Mouse (Mus musculus) testis, adult 2 months (tissue): ENCODE measurements around the gene Wdr60.

Experiments used
- CTCF ChIP-seq: fragments of 200-500 bp; IDR thresholded peaks from 2 replicates; pipeline ENCODE4 v1.5.1; 2012; ENCODE audit warnings: low read depth, mild to moderate bottlenecking, inconsistent platforms, low read length, moderate library complexity; ENCODE audit not compliant: control insufficient read depth, insufficient read depth, insufficient replicate concordance
- POLR2A ChIP-seq: fragments of 200-500 bp; IDR thresholded peaks from 2 replicates; pipeline ENCODE4 v1.6.1; 2012; ENCODE audit warnings: low read depth, mild to moderate bottlenecking, inconsistent platforms, low read length, moderate library complexity; ENCODE audit not compliant: control insufficient read depth

- TF ChIP-seq CTCF = no peak
- TF ChIP-seq POLR2A = no peak
Observed at GRCm38 (mm10) chr12:116293185-116293584, 30.4 kb upstream of the Wdr60 start.
